Mouse (Mus musculus): ENCODE measurements around the gene 1110059E24Rik. TPM values are rescaled to one million over a fixed set of nuclear protein-coding genes. Genes with fewer than 3 reads are reported as not detected.

1110059E24Rik gene
- total and polyA plus RNA-seq, 2 experiments from 2014 or later = 26.3 to 56.6 TPM

- Histone ChIP-seq H3K27ac (ENCODE audit: low read depth, low read length) (no peak overlapping the region), H3K4me2 (ENCODE audit: low read depth, low read length, poor library complexity, severe bottlenecking) (no peak overlapping the region), H3K36me3 (ENCODE audit: insufficient read depth, low read length) (no peaks in the 10 kb centered on the region), H3K4me1 (ENCODE audit: insufficient read depth, low read length) (no peaks in the 10 kb centered on the region), H3K9me3 (ENCODE audit: low read length) (no peaks in the 10 kb centered on the region), H3K4me3 (ENCODE audit: low read depth, low read length) (no peak overlapping the region), H3K27me3 (ENCODE audit: insufficient read depth, low read length) (no peaks in the 10 kb centered on the region), H3K9ac (replicated peaks; ENCODE audit: low read length, poor library complexity, severe bottlenecking) (no peak overlapping the region)
- ATAC-seq (ENCODE audit: low FRiP score) (no peak), DNase-seq (ENCODE audit: low spot score) (peak; percentile 16)
- TF ChIP-seq CTCF (IDR thresholded peaks at IDR 0.05) = no peak
- 76% methylated on average over 3 of the region's 3 CpGs for WGBS
Observed at GRCm38 (mm10) chr19:21623410-21624147, 29.2 kb downstream of the 1110059E24Rik start.

DNA sequence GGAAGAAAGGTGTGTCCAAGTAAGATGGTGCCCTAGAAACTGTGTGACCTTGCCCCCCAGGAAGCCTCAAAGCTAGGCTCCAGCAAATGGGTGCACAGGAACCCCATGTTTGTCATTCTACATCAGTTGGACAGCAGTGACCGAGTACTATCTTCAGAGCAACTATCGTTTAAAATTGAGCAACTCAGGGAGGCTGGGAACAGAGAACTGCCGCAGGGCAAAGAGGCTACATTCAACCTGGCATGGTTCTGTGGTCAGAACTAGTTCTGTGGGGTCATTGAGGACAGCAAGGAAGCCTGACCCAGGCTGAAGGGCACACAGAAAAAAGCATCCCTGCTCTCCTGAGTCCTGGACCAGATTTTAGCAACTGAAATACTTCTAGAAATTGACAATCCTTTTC is 37.0 kb downstream of the 1110059E24Rik start:
- Histone ChIP-seq H3K9ac (replicated peaks; ENCODE audit: low read length, poor library complexity, severe bottlenecking) (no peak overlapping the region), H3K27me3 (ENCODE audit: insufficient read depth, low read length) (no peaks in the 10 kb centered on the region), H3K9me3 (ENCODE audit: low read length) (no peaks in the 10 kb centered on the region), H3K27ac (ENCODE audit: low read depth, low read length) (no peak overlapping the region), H3K4me2 (ENCODE audit: low read depth, low read length, poor library complexity, severe bottlenecking) (no peak overlapping the region), H3K4me1 (ENCODE audit: insufficient read depth, low read length) (0 out of 2 replicates have a peak, but pooled peaks cover 5% of the 10 kb centered on the region), H3K4me3 (ENCODE audit: low read depth, low read length) (no peak overlapping the region), H3K36me3 (ENCODE audit: insufficient read depth, low read length) (no peaks in the 10 kb centered on the region)
- TF ChIP-seq CTCF (IDR thresholded peaks at IDR 0.05) = no peak
- DNase-seq (ENCODE audit: low spot score) (no peak), ATAC-seq (ENCODE audit: low FRiP score) (no peak)
- 98% methylated on average over 3 of the region's 3 CpGs for WGBS

DNA sequence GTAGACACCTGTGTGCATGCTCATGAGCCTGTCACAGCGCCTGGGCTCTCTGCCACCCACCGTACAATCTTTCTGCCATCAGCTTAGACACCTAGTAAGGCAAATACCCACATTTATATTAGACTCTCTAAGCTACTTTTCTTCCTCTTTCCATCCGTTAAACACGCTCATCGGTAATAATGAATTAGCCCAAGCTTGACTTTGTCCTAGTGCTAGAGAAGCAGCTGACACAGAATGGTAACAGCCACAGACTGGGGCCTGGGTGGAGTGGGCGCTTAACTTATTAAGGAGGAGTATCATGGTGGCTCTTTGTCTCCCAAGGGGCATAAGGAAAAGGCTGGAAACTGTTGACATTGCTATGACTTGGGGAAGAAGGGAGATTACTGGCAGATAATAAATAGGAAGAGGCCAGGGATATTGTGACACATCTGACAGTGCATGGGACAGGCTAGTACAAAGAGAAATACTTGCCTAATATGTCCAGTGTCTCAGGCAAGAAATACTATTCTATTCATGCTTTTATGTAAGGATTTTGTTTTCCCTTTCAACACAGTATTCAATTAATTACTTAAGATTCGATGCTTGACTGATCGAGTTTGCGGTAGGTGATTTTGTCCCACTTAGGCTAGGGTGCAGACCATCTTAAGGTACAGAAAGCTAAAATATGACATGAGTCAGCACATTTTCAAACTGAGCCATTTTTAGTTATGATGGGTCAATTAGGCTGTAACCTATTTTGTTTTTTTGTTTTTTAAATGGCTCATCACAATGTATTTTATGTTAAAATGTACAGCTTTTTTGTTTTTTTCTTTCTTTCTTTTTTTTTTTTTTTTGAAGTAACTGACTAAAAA is 40.8 kb downstream of the 1110059E24Rik start:
- WGBS = 67% methylated on average over 9 of the region's 9 CpGs
- H3K27ac ChIP-seq (ENCODE audit: low read depth, low read length) = no peak overlapping the region
- H3K9me3 ChIP-seq (ENCODE audit: low read length) = no peaks in the 10 kb centered on the region
- H3K9ac ChIP-seq (replicated peaks; ENCODE audit: low read length, poor library complexity, severe bottlenecking) = no peak overlapping the region
- no peak overlapping the region for H3K4me3 ChIP-seq (ENCODE audit: low read depth, low read length)
- 0 out of 2 replicates have a peak, but pooled peaks cover 5% of the 10 kb centered on the region for H3K4me1 ChIP-seq (ENCODE audit: insufficient read depth, low read length)
- TF ChIP-seq CTCF (IDR thresholded peaks at IDR 0.05) = no peak
- H3K36me3 ChIP-seq (ENCODE audit: insufficient read depth, low read length) = no peaks in the 10 kb centered on the region
- ATAC-seq (ENCODE audit: low FRiP score) (no peak), DNase-seq (ENCODE audit: low spot score) (no peak)
- H3K4me2 ChIP-seq (ENCODE audit: low read depth, low read length, poor library complexity, severe bottlenecking) = no peak overlapping the region
- H3K27me3 ChIP-seq (ENCODE audit: insufficient read depth, low read length) = no peaks in the 10 kb centered on the region

DNA sequence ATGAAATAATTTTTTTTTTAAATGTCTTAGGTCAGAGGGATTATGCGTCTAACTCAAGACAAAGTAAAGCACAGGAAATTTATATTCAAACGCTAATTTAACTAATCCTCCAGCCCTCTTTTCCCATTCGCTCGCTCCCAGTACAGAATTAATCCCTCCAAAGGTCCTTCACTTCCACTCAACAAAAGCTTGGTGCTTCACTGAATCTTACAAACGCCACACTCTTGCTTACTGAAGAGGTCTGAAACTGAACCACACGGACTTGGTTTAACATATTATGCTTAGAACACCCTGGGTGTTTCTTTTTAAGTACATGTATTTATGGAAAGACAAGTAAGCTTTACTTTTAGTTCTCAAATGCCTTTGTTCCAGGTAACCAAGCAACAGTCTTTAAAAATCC is 41.5 kb downstream of the 1110059E24Rik start:
- no peak for DNase-seq (ENCODE audit: low spot score)
- ATAC-seq (ENCODE audit: low FRiP score) = no peak
- Histone ChIP-seq H3K27me3 (ENCODE audit: insufficient read depth, low read length) (no peaks in the 10 kb centered on the region), H3K9ac (replicated peaks; ENCODE audit: low read length, poor library complexity, severe bottlenecking) (no peak overlapping the region), H3K4me1 (ENCODE audit: insufficient read depth, low read length) (0 out of 2 replicates have a peak, but pooled peaks cover 5% of the 10 kb centered on the region), H3K27ac (ENCODE audit: low read depth, low read length) (no peak overlapping the region), H3K36me3 (ENCODE audit: insufficient read depth, low read length) (no peaks in the 10 kb centered on the region), H3K4me2 (ENCODE audit: low read depth, low read length, poor library complexity, severe bottlenecking) (no peak overlapping the region), H3K4me3 (ENCODE audit: low read depth, low read length) (no peak overlapping the region), H3K9me3 (ENCODE audit: low read length) (no peaks in the 10 kb centered on the region)
- no peak for TF ChIP-seq CTCF (IDR thresholded peaks at IDR 0.05)
- 22% methylated on average over 6 of the region's 6 CpGs for WGBS

DNA sequence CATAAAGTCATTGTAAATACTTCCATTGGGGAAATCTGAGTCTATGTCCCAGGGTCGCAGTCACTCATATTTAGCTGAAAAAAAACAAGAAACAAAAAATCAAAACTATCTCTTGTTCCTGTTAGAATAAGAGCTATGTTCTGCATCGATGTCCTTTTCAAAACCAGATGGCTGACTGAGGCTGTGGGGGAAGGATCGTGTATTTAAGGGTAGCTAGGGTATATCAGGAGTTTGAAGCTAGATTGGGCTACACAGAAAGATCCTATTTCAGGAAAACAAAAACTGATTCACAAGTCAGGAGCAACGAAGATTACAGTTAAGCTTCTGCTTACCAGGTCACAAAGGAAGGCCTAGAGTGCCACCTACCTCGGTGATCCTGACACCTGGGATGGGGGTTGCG is 42.5 kb downstream of the 1110059E24Rik start:
- H3K4me2 ChIP-seq (ENCODE audit: low read depth, low read length, poor library complexity, severe bottlenecking) = no peak overlapping the region
- H3K9ac ChIP-seq (replicated peaks; ENCODE audit: low read length, poor library complexity, severe bottlenecking) = no peak overlapping the region
- WGBS = 79% methylated on average over 6 of the region's 6 CpGs
- H3K4me3 ChIP-seq (ENCODE audit: low read depth, low read length) = no peak overlapping the region
- DNase-seq (ENCODE audit: low spot score) (no peak), ATAC-seq (ENCODE audit: low FRiP score) (no peak)
- no peaks in the 10 kb centered on the region for H3K27me3 ChIP-seq (ENCODE audit: insufficient read depth, low read length)
- H3K9me3 ChIP-seq (ENCODE audit: low read length) = no peaks in the 10 kb centered on the region
- TF ChIP-seq CTCF (IDR thresholded peaks at IDR 0.05) = no peak
- H3K27ac ChIP-seq (ENCODE audit: low read depth, low read length) = no peak overlapping the region
- H3K36me3 ChIP-seq (ENCODE audit: insufficient read depth, low read length) = no peaks in the 10 kb centered on the region
- 0 out of 2 replicates have a peak, but pooled peaks cover 5% of the 10 kb centered on the region for H3K4me1 ChIP-seq (ENCODE audit: insufficient read depth, low read length)

DNA sequence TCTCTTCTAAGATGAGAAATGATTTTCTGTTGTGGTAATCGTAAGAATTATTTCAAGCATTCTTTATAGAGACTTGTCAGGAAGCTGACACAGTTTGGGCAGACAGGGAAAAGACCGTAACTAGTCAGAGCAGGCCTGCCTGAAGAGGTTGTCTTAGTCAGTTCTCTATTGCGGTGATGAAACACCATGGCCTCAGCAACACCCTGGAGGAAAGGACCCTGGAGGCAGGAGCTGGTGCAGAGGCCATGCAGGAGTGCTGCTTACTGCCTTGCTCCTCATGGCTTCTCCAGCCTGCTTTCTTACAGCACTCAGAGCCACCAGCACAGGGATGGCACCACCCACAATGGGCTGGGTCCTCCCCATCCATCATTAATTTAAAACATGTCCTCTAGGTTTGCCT is 47.5 kb downstream of the 1110059E24Rik start:
- Histone ChIP-seq H3K27me3 (ENCODE audit: insufficient read depth, low read length) (no peaks in the 10 kb centered on the region), H3K27ac (ENCODE audit: low read depth, low read length) (no peak overlapping the region), H3K9me3 (ENCODE audit: low read length) (no peaks in the 10 kb centered on the region), H3K4me1 (ENCODE audit: insufficient read depth, low read length) (no peaks in the 10 kb centered on the region), H3K36me3 (ENCODE audit: insufficient read depth, low read length) (no peaks in the 10 kb centered on the region), H3K4me2 (ENCODE audit: low read depth, low read length, poor library complexity, severe bottlenecking) (no peak overlapping the region), H3K9ac (replicated peaks; ENCODE audit: low read length, poor library complexity, severe bottlenecking) (no peak overlapping the region), H3K4me3 (ENCODE audit: low read depth, low read length) (no peak overlapping the region)
- no peak for ATAC-seq (ENCODE audit: low FRiP score)
- WGBS = 88% methylated on average over 3 of the region's 3 CpGs
- no peak for TF ChIP-seq CTCF (IDR thresholded peaks at IDR 0.05)
- DNase-seq (ENCODE audit: low spot score) = no peak
